Mouse (Mus musculus): ENCODE data around the gene Olfr926. TPM values are rescaled to one million over a fixed set of nuclear protein-coding genes. Genes with fewer than 3 reads are reported as not detected.
"Not testable (repeated sequence)": the region's sequence is repeated elsewhere in the genome, so short reads cannot be mapped to it uniquely, and the experiment has no call there.

Gene Olfr926
- not detected in 2 replicates for polyA plus RNA-seq (2015; fragmentation: Nextera tagmentation; extraction: Ambion mirVana)

GRCm38 (mm10) chr9:38876826-38877225 lies at the start of gene Olfr926:
Olfr926 (plus strand) TSS chr9:38877126.
- no peak for ATAC-seq (ENCODE audit: insufficient read depth)
- Histone ChIP-seq H3K9ac (no peak within 1 kb of the TSS), H3K4me3 (replicated peaks) (no peak within 1 kb of the TSS), H3K27ac (replicated peaks) (no peak within 1 kb of the TSS), H3K4me1 (replicated peaks) (no peaks in the 10 kb centered on the region), H3K9me3 (replicated peaks) (no peaks in the 10 kb centered on the region), H3K36me3 (replicated peaks) (no peaks in the 10 kb centered on the region), H3K27me3 (no peaks in the 10 kb centered on the region), H3K4me2 (no peak within 1 kb of the TSS)
- 46% methylated on average over 2 of the region's 2 CpGs for WGBS (ENCODE audit: insufficient replicate concordance)

- no peak overlapping the region for H3K4me3 ChIP-seq (replicated peaks)
- no peaks in the 10 kb centered on the region for H3K4me1 ChIP-seq (replicated peaks)
- no peak for ATAC-seq (ENCODE audit: insufficient read depth)
These were observed 43.9 kb upstream of the Olfr926 start for GRCm38 (mm10) chr9:38833027-38833426.

GRCm38 (mm10) chr9:38844149-38844548 lies 32.8 kb upstream of the Olfr926 start, which contains the start of gene Olfr924:
Olfr924 (plus strand) TSS chr9:38844449.
- no peak for ATAC-seq (ENCODE audit: insufficient read depth)
- H3K36me3 ChIP-seq (replicated peaks) = no peaks in the 10 kb centered on the region
- no peak within 1 kb of the TSS for H3K27ac ChIP-seq (replicated peaks)
- WGBS (ENCODE audit: insufficient replicate concordance) = 44% methylated on average over 1 of the region's 1 CpGs
- no peaks in the 10 kb centered on the region for H3K27me3 ChIP-seq
- no peak within 1 kb of the TSS for H3K9ac ChIP-seq
- H3K4me1 ChIP-seq (replicated peaks) = no peaks in the 10 kb centered on the region
- no peak within 1 kb of the TSS for H3K4me3 ChIP-seq (replicated peaks)
- H3K9me3 ChIP-seq (replicated peaks) = no peaks in the 10 kb centered on the region
- no peak within 1 kb of the TSS for H3K4me2 ChIP-seq

More at GRCm38 (mm10) chr9:38833027-38833426, 43.9 kb upstream of the Olfr926 start:
- Histone ChIP-seq H3K27ac (replicated peaks) (no peak overlapping the region), H3K36me3 (replicated peaks) (no peaks in the 10 kb centered on the region), H3K27me3 (no peaks in the 10 kb centered on the region), H3K9me3 (replicated peaks) (no peaks in the 10 kb centered on the region), H3K4me2 (no peak overlapping the region), H3K9ac (no peak overlapping the region)
- 63% methylated on average over 2 of the region's 2 CpGs for WGBS (ENCODE audit: insufficient replicate concordance)

- Histone ChIP-seq H3K9ac (no peak within 1 kb of the TSS), H3K27ac (replicated peaks) (no peak within 1 kb of the TSS), H3K9me3 (replicated peaks) (no peaks in the 10 kb centered on the region), H3K36me3 (replicated peaks) (no peaks in the 10 kb centered on the region), H3K4me3 (replicated peaks) (no peak within 1 kb of the TSS), H3K4me2 (no peak within 1 kb of the TSS), H3K27me3 (no peaks in the 10 kb centered on the region), H3K4me1 (replicated peaks) (no peaks in the 10 kb centered on the region)
- ATAC-seq (ENCODE audit: insufficient read depth) = no peak
These were observed 22.2 kb upstream of the Olfr926 start, which contains the start of gene Olfr26 for GRCm38 (mm10) chr9:38854760-38855159. Olfr26 (plus strand) TSS chr9:38855060.

- not testable (repeated sequence) for ATAC-seq (ENCODE audit: insufficient read depth); H3K9me3 ChIP-seq (replicated peaks); H3K36me3 ChIP-seq (replicated peaks); H3K27me3 ChIP-seq; H3K4me3 ChIP-seq (replicated peaks); H3K27ac ChIP-seq (replicated peaks); H3K4me2 ChIP-seq; H3K4me1 ChIP-seq (replicated peaks); H3K9ac ChIP-seq
- 44% methylated on average over 2 of the region's 2 CpGs for WGBS (ENCODE audit: insufficient replicate concordance)
These were observed 2.0 kb upstream of the Olfr926 start for GRCm38 (mm10) chr9:38874880-38875279.

Other genes with a start within 250 kb of the Olfr926 start
- gene Olfr916, start 217.3 kb upstream of the Olfr926 start, polyA plus RNA-seq (2015; fragmentation: Nextera tagmentation; extraction: Ambion mirVana) = not detected in 2 replicates
- gene Olfr917, start 211.3 kb upstream of the Olfr926 start, polyA plus RNA-seq (2015; fragmentation: Nextera tagmentation; extraction: Ambion mirVana) = not detected in 2 replicates
- gene Olfr918, start 202.5 kb upstream of the Olfr926 start, polyA plus RNA-seq (2015; fragmentation: Nextera tagmentation; extraction: Ambion mirVana) = not detected in 2 replicates
- gene Olfr919, start 173.5 kb upstream of the Olfr926 start, polyA plus RNA-seq (2015; fragmentation: Nextera tagmentation; extraction: Ambion mirVana) = not detected in 2 replicates
- 7.8 and 8.2 TPM in 2 replicates for gene Vwa5a, start 158.9 kb upstream of the Olfr926 start, polyA plus RNA-seq (2015; fragmentation: Nextera tagmentation; extraction: Ambion mirVana)
- 0.02 TPM in 1 of 2 replicates, not detected in the other for gene Olfr920, start 124.8 kb upstream of the Olfr926 start, polyA plus RNA-seq (2015; fragmentation: Nextera tagmentation; extraction: Ambion mirVana)
- not detected in 2 replicates for gene Olfr921, start 104.1 kb upstream of the Olfr926 start, polyA plus RNA-seq (2015; fragmentation: Nextera tagmentation; extraction: Ambion mirVana)
- gene Olfr922, start 62.5 kb upstream of the Olfr926 start, polyA plus RNA-seq (2015; fragmentation: Nextera tagmentation; extraction: Ambion mirVana) = not detected in 2 replicates
- gene Olfr923, start 50.6 kb upstream of the Olfr926 start, polyA plus RNA-seq (2015; fragmentation: Nextera tagmentation; extraction: Ambion mirVana) = 0.03 TPM in 1 of 2 replicates, not detected in the other
- not detected in 2 replicates for gene Olfr924, start 32.7 kb upstream of the Olfr926 start, polyA plus RNA-seq (2015; fragmentation: Nextera tagmentation; extraction: Ambion mirVana)
- not detected in 2 replicates for gene Olfr26, start 22.1 kb upstream of the Olfr926 start, polyA plus RNA-seq (2015; fragmentation: Nextera tagmentation; extraction: Ambion mirVana)
- not detected in 2 replicates for gene Olfr930, start 52.7 kb downstream of the Olfr926 start, polyA plus RNA-seq (2015; fragmentation: Nextera tagmentation; extraction: Ambion mirVana)
- not detected in 2 replicates for gene Olfr933, start 95.2 kb downstream of the Olfr926 start, polyA plus RNA-seq (2015; fragmentation: Nextera tagmentation; extraction: Ambion mirVana)
- gene Olfr934, start 111.2 kb downstream of the Olfr926 start, polyA plus RNA-seq (2015; fragmentation: Nextera tagmentation; extraction: Ambion mirVana) = not detected in 2 replicates
- gene Olfr935, start 122.6 kb downstream of the Olfr926 start, polyA plus RNA-seq (2015; fragmentation: Nextera tagmentation; extraction: Ambion mirVana) = not detected in 2 replicates
- gene Olfr146, start 146.3 kb downstream of the Olfr926 start, polyA plus RNA-seq (2015; fragmentation: Nextera tagmentation; extraction: Ambion mirVana) = not detected in 2 replicates
- not detected in 2 replicates for gene Olfr937, start 187.8 kb downstream of the Olfr926 start, polyA plus RNA-seq (2015; fragmentation: Nextera tagmentation; extraction: Ambion mirVana)
- not detected in 2 replicates for gene Olfr938, start 201.8 kb downstream of the Olfr926 start, polyA plus RNA-seq (2015; fragmentation: Nextera tagmentation; extraction: Ambion mirVana)

Measured in liver, embryonic 15.5 days (tissue).